Mouse (Mus musculus): ENCODE results near the gene Spag16.

Gene Spag16

DNA sequence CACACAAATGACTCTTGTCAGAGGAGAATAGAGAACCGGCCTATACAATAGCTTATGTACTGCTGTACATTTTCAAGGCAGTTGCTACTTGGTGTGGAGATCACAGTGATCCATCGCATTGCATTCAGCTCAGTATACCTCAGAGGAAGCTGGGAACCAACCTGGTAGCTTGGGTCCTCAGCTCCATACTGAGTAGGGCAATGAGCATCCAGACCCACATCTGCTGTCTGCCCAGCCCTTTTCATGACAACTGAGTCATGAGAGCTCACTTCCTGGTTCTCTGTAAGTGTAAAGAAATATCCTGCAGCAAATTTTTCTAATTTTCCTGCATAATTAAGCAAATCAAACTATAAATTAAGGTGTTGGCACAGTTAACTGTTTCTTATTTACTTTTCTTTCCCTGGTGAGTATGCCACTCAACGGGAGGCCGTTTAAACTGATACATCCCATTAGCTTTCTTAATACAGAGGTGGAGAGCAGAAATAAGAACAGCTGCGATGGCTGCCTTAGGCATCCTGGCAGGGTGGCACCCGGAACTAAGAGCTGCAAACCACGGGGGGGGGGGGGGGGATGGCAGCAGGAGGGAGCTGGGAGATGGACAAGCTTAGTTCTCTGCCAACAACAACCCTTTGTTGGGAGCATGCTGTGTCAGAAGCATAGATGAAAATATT, 255.6 kb downstream of the Spag16 start:
- in situ Hi-C loops (cut with MboI, MseI) = no loop called here

DNA sequence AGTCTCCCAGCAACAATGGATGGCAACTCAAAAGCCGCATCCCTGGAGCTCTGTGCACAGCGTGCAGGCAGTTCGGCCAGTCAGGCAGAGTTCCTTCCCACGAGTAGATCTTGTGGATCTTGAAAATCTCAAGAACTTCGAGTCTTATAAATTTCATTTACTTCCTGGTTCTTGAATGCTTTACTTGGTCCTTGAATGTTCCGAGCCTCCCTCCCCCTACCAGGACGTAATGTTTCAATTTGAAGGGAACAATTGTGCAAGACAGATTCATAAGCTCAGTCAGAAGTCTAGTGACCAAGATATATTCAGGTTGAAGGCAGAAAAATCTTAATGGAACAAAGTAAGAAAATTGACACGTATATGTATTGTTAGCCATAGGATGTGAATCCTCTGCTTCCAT, 277.9 kb downstream of the Spag16 start:
- in situ Hi-C loops (cut with MboI, MseI) = loop anchor here (25.0 kb wide), 1 partner anchor 2008 kb away; no protein-coding TSS in a partner anchor

DNA sequence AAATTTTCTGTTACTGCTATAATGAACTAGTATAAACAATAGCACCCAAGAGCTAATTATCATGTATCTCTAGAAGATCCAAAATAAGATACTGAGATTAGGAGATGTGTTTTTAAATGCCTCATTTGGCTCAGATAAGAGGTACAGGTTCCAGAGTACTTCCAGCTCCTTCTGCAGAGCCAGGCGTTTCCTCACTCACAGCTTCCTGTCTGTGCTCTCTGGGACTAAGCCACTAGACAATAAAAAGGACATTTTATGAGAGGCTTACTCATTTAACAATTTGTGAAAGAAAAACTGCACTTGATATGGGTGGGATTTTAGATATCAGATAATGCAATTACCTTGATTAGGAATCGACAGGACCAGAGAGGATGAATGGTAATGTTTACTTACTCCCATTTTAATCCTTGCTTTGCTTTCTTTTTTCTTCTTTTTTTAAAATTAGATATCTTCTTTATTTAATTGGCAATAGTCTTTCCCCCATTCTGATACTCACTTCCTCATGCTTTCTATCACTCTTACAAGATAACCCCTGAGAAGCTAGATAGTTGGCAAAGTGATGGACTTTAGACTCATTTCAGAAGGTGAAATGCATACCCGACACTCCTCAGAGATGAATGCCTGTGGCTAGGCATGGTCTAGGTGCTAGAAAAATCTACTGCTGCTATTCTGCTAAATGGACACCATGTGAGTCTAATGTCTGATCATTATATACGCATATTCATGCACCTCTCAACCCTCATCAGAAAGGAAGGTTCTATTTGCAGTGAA, 289.6 kb downstream of the Spag16 start:
- in situ Hi-C loops (cut with MboI, MseI) = loop anchor here (25.0 kb wide), 1 partner anchor 1996 kb away; no protein-coding TSS in a partner anchor

DNA sequence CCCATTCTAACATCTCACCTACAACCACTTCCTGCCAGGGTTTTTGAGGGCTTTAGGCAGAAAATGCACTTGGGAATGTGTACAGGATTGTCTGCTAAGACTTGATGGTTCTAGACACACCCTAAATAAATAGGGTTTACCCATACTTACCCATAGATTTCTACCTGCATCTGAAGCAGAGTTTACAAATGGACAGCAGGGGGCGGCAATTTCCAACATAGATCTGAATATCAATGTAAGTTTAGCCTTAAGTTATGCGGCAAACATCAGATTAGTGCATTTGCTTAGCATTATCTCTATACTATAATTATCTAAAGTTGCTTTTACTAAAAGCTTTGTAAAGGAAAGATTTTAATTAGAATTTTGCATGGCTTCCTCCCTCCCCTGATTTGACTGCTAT, 301.3 kb downstream of the Spag16 start:
- in situ Hi-C loops (cut with MboI, MseI) = no loop called here

DNA sequence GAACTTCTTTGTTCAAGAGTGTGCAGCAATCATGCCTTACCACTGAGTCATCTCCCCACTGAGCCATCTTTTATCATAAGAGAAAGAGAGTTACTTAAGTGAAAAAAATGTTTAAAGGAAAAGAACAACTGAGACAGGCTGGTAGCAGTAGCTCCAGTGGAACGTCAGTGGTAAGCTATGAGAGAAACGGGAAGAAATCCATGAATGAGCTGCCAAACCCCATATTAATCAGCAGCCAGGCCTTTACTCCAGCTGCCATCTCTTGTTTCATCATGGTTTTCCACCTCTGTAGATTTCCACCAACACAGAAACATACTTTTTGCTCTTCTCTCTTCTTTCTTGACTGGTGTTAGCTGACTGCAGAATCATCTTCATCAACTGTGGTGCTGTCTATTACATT, 308.8 kb downstream of the Spag16 start:
- in situ Hi-C loops (cut with MboI, MseI) = no loop called here

DNA sequence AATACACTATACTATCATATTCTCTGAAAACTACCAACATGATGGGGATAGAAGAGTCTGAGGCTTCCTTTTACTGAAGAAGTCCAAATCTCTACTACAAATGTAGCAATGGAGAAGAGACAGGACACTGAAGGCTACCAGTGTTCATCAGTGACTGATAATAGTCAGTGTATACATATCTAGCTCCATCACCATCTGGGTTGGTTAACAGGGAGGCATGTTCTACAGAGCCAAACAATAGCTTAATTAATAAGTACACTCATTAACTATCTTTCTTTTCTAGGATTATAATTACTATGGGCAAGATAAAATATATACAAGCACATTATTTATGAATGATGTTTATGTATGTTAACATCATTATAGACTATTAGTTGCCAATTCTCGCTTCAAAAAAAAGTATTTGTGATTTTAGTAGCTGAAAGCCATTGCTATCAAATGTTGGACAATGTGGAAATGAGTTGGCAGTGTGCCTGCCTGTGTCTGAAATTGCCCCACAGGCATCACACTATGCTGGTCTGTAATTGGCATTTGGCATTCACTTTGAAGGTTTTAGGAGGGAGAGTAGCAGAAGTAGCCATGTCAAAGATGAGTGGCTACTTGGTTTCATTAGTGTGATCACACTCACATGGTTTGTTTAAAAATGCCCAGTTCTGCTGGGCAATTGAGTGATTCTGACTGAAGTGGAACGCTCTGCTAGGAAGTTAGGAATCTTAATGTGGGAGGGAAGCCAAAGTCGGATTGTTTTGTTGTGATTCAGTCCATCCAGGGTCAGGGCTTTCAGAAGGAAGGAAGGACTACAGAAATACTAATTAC, 338.8 kb downstream of the Spag16 start:
- in situ Hi-C loops (cut with MboI, MseI) = no loop called here

DNA sequence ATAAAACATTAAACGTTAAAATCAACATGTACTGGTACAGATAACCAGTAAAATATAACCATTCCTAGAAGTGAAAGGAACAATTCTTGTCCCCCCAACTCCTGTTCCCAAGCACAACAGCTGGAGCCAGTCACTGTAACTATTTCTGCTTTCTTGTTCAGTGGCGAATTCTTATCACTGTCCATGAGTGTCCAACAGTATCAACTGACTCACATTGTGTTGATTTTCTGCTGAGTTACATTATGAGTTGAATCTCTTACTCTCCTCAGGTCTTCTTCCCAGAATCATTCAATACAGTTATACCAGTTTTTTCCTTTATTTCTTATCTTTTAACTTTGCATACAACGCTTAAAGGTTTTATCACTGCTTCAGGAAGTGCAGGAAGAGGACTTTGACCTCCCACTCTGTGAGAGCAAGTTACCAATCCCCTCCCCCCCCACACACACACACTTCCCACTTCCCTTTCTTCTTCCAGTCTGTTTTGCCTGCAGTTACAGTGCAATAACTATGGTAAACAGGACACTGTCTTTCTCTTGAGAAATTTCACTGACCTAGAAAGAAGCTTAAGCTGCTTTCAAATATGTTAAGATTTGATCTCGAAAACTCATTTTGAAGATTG, 353.5 kb downstream of the Spag16 start:
- in situ Hi-C loops (cut with MboI, MseI) = no loop called here

DNA sequence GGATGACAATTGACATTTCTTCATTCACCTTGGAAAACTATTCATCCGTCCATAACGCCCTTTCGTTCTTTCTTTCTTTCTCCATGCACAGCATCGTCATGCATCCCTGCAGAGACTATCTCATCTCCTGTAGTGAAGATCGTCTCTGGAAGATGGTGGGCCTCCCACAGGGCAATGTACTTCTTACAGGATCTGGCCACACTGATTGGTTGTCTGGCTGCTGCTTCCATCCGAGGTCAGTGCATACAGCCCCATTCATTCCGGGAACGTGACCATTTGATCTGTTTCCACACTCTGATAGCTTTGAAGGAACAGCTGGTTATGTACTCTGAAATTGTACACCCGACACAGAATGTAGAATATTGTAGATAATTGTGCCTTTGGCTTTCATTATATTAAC, 438.0 kb downstream of the Spag16 start:
- in situ Hi-C loops (cut with MboI, MseI) = loop anchor here (25.0 kb wide), 2 partner anchors 1247 to 1847 kb away; no protein-coding TSS in a partner anchor

DNA sequence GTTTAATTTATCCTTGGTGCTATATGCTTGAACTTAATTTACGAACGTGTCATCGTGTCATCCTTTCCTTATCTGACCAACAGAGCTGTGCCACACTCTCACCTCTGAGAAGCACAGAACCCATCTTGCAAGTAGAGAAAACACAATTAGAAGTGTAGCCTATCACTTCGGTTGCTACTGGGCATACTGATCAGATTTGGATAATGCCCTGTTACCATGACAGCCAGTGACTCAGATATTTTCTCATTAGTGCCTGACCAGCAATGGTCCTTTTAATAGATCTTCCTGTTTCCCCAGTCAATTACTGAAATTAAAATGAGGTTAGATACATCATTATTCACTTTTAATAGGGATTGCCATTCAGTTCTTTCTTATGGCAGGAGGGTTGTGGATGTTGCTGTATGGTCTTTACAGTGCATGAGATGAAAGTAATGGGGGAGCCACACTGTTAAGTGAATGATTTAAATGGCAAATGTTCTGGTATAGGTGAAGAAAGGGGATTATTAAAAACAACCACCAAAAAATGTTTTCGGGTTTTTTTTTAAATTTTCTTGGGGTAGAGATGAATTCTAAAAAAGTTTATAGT, 439.2 kb downstream of the Spag16 start:
- in situ Hi-C loops (cut with MboI, MseI) = loop anchor here (25.0 kb wide), 2 partner anchors 1246 to 1846 kb away; no protein-coding TSS in a partner anchor

DNA sequence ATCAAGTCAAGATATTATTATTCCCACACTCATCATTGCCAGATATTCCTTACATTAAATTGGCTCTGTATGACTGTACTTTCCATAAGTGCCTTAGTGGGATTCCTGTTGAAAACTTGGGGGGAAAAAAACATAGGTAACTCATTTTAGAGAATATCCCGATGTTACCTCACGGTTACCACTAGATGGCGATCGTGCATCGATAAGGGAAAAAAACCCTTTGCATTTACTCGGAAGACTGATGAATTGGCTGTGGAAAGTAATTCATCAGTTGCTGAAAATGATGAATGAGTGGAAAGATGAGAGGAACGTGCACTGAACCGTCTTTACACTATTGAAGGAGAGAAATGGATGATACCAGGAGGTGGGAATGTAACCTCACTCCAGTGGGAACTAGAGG, 443.4 kb downstream of the Spag16 start:
- in situ Hi-C loops (cut with MboI, MseI) = loop anchor here (10.0 to 25.0 kb wide), 3 partner anchors 665 to 1842 kb away; no protein-coding TSS in a partner anchor

DNA sequence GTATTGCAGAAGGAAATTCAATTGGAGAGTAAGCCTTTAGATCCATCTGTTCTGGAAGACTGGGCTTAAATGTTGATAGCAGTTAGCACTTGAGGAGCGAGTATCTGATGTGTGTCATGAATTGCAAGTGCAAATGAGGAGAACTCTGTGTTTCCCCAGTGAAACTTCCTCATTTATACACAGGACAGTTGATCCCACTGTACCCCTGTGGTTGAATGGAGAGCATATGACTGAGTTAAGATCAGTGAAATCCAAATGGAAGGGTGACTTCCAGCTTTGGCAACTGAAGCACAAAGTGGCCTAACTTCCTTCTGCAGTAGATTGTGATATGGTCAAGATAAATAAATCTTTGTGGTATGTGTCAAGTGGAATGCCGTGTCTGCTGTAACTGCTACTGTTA, 446.0 kb downstream of the Spag16 start:
- in situ Hi-C loops (cut with MboI, MseI) = loop anchor here (10.0 to 25.0 kb wide), 3 partner anchors 668 to 1840 kb away; no protein-coding TSS in a partner anchor

DNA sequence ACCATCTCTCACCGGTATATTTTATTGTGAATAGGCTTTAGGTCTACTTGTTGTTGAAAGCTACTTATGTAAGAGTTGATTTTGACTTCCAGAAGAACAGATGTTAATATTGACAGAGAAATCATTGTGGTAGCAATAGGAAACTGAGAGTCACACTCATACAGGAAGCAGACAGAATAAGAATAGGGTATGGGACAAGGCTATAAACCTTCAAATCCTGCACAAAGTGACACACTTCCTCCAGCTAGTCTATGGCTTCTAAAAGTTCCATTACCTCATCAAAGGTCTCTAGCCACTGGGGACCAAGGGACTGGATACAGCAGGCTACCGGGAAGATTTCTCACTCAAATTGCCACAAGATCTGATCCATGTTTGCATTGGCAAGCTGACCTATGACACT, 452.5 kb downstream of the Spag16 start:
- in situ Hi-C loops (cut with MboI, MseI) = loop anchor here (10.0 kb wide), 1 partner anchor 674 kb away; no protein-coding TSS in a partner anchor

DNA sequence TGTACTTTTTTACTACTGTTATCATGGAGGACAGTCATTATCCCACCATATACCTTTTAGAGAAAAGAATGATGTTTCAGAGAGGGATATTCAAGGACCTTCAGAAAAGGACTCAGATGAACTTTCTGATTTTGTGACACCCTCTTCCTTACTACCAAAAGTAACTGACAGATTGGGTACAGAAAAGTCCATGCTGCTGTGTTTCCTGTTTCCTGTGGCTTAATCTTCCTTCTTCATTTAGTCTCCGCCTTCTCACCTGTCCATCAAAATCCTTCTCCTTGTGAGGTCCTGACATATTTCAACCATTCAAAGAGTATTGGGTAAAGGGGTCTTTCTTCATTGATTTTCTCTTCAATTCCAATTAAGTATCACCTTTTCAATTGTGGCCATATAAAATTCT, 456.6 kb downstream of the Spag16 start:
- in situ Hi-C loops (cut with MboI, MseI) = no loop called here

DNA sequence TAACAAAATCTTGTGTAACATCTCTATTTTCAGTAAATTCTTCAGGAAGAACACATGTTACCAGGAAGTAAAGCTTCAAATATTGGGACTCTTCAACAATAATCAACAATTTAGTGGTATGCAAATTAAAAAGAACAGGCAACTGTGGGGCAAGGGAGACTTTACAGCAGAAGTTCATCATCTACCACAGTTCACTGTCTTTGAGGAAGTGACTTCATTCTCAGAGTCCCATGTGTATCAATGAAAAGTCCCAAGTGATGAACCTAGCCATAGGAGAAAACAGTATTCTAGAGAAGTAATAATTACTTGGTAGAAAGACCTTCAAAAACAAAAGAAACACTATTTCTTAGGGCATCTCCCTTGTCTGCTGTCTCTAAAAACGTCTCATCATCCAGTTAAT, 457.4 kb downstream of the Spag16 start:
- in situ Hi-C loops (cut with MboI, MseI) = no loop called here

DNA sequence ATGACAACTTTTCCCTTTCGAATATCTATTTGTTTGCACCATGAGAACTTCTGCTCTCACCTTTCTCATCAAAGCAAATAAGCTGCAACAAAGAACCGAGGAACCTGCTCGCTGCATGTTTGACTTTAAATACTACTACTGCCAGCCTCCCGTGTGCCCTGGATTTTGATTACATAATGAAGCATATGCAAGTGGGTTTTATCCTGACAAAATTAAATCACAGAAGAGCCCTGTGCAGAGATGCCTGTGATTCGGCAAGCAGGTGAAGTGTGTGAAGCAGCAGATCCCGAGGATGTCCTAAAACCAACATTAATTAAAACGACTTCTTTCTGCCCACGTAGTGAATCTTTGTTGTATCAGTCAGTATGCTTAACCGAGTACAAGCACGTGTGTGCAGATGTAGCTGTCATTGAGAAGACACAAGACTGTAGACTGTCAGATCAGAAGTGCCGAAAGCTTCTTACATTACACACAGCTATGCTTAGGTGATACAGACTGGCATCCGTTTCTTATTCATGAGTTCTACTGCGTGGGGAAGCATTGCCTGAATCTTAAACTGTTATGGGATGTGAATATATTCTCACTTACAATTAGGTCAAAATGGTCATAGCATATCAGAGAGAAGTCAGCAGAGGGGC, 489.5 kb downstream of the Spag16 start:
- in situ Hi-C loops (cut with MboI, MseI) = no loop called here

DNA sequence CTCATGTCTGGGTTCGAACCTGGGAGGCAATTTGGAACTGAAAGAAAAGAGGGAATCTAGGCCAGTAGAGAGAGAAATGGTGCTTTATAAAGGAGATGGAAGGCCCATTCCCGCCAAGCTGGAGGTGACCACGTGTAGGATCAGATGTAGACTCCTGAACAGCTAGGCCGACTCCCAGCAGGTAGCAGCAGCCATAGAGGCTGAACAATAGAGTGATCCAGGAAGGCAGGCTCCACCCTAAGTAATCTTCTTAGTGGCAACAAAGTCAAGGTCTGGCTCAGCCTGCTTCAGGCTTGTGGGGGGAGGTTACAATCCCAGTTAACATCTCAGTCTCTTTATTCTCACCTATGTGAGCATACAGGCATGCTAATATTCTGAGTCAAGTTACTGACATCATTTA, 494.2 kb downstream of the Spag16 start:
- in situ Hi-C loops (cut with MboI, MseI) = no loop called here

DNA sequence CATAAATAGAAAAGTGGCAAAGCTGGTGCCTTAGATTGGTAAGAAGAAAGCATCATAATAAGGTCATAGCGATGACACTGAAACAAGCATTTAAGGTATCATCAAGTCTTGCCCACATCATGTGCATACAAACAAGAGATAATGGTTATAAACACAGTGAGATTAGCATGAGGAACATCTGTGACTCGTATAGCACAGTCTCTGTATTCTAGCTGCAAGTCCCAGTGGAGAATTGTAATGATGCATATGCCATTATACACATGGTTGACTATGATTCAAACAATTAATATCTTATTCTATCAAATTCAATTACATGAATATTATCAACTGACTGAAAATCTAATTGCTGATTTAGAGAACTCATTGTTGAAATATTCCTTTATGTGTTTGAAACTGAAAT, 519.4 kb downstream of the Spag16 start:
- in situ Hi-C loops (cut with MboI, MseI) = no loop called here

DNA sequence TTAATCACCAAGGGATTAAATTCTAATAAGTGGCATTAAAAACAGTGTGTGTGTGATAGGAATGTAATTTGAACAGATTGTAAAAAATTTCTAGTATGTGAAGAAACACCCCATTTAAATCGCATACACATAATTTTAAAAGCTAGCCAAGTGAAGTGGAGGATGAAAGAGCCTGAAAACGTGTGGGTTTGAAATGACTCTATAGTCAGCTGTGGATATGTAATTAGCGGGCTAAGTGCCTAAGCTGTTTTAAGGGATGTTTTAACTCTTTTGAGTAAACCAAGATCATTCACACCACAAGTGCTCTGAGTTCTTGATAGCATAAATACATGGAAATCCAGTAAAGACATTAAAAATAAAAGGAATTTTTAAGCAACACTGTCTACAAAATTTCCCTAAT, 524.6 kb downstream of the Spag16 start:
- in situ Hi-C loops (cut with MboI, MseI) = loop anchor here (10.0 kb wide), 1 partner anchor 1297 kb away; no protein-coding TSS in a partner anchor

DNA sequence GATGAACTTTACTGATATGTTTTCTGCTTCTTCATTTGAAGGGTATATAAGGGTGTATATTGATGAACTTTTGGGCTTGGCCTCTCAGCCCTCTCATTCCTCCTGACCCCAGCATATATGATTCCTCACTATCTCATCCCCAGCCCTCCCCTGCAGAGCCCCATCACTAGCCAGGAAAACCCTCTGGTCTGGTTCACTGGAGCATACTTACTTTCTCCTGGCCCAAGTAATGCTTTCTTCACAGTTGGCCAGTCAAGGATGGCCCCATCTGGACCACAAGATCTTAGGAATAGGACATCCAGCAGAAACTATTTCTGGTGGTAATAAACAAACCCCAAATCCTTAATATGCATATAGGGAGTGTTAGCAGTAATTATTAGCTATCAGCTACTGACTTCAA, 527.2 kb downstream of the Spag16 start:
- in situ Hi-C loops (cut with MboI, MseI) = loop anchor here (10.0 kb wide), 1 partner anchor 1299 kb away; no protein-coding TSS in a partner anchor

DNA sequence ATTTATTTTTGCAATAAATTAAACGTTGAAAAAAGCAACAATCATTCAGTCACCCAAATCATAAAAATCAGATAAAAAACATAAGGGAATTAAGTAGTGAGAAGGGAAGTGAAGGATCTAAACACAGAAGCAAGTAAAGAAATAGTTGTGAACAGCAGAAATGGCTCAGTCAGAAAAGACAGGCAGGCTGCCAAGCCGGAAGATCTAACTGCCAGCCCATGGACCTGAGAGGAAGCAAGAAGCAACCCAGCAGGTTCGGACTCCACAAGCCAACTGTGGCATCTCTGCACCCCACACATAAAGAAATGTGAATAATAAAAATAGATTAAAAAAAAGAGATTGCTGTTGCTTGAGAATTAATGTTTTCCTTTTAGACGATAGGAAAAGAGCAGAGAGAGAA, 545.0 kb downstream of the Spag16 start:
- in situ Hi-C loops (cut with MboI, MseI) = no loop called here

DNA sequence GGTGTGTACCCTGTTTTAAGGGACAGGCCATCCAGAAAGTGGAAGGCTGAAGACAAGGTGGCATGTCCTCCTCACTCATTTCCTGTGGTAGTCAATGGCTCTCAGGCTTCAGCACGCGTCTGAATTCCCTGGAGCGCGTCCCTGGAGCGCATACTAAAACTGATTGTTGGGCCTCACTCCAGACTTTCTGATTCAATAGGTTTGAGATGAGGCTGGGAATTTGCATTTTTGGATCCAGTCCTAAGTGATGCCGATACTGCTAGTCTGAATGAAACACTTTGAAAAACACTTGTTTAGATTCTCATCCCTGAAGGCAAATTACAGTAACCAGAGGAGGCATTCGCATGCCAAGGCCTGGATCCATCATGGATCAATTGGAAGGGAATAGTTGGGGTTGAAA, 553.3 kb downstream of the Spag16 start:
- in situ Hi-C loops (cut with MboI, MseI) = no loop called here

Data from regulatory T cell (primary cell).